Mouse (Mus musculus): Measurements from ENCODE around the gene Galnt11. TPM values are rescaled to one million over a fixed set of nuclear protein-coding genes. Genes with fewer than 3 reads are reported as not detected.

The Galnt11 gene
- total RNA-seq, 2 experiments from 2014 or later, result 1.4 to 8.8 TPM

GRCm38 (mm10) chr5:25252423-25252822 lies 30.7 kb downstream of the Galnt11 start:
- no peak for ATAC-seq (replicated peaks; ENCODE audit: low FRiP score, poor library complexity, severe bottlenecking)

- no peak for ATAC-seq (replicated peaks; ENCODE audit: low FRiP score, poor library complexity, severe bottlenecking)
Observed at GRCm38 (mm10) chr5:25252825-25253544, 31.3 kb downstream of the Galnt11 start.

DNA sequence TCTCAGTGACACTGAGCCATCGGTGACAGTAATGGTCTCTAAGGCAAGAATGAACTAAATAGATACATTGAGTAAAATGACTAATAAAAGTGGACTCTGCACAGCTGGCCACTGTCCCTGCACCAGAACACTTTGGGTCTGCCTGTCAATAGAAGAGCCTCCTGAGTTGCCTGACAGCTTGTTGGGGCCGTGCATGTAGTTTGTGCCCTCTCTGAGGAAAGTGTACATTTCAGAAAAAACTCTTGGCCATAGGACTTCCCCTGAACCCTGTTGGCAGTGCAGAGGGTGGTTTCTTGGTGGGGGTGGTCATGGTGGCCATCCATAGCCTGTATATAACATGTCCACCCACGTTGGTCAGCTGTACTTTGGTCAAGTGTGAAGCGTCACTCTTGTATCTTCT lies 32.8 kb downstream of the Galnt11 start:
- no peak for ATAC-seq (replicated peaks; ENCODE audit: low FRiP score, poor library complexity, severe bottlenecking)

- no peak for ATAC-seq (replicated peaks; ENCODE audit: low FRiP score, poor library complexity, severe bottlenecking)
Observed at GRCm38 (mm10) chr5:25256686-25257085, 35.0 kb downstream of the Galnt11 start.

- ATAC-seq (replicated peaks; ENCODE audit: low FRiP score, poor library complexity, severe bottlenecking), result no peak
Observed at GRCm38 (mm10) chr5:25261452-25261851, 39.7 kb downstream of the Galnt11 start.

DNA sequence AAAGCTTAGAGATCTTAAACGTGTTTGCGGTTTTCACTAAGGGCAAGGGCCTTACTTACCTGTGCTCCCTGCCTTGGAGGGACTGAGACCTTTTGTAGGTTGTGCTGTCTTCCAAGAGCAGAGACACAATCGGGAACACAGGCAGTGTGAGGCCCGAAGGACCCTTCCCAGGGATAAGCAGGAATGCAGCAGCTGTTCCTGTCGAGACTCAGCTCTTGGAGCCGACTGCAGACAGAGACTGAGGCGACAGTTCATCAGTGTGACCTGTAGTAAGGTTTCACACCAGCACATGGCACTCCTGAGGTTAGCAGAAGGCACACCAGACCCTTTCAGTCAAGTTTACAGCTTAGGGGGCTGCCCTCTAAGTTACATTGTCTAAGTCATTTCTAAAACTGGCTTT lies 40.6 kb downstream of the Galnt11 start:
- no peak for ATAC-seq (replicated peaks; ENCODE audit: low FRiP score, poor library complexity, severe bottlenecking)

GRCm38 (mm10) chr5:25268258-25268888 lies 46.7 kb downstream of the Galnt11 start:
- no peak for ATAC-seq (replicated peaks; ENCODE audit: low FRiP score, poor library complexity, severe bottlenecking)

DNA sequence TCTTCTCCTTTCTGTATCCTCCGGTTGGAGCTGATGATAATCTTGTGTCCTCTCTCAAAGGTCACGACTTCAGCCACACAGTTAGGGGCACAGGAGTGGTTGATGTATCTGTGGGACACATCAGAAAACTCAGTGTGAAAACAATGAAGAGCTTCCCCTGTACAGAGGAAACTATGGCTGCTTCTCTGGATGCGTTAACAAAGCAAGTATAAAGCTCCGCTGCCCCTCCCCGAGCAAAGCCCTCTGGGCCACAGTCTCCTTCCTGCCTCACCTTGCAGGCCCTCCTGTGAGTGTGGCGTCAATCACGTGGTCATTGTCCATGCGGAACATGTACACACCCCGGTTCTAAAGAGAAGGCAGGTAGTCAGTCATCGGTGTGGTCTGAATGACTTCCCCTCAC lies 53.9 kb downstream of the Galnt11 start:
- no peak for ATAC-seq (replicated peaks; ENCODE audit: low FRiP score, poor library complexity, severe bottlenecking)

DNA sequence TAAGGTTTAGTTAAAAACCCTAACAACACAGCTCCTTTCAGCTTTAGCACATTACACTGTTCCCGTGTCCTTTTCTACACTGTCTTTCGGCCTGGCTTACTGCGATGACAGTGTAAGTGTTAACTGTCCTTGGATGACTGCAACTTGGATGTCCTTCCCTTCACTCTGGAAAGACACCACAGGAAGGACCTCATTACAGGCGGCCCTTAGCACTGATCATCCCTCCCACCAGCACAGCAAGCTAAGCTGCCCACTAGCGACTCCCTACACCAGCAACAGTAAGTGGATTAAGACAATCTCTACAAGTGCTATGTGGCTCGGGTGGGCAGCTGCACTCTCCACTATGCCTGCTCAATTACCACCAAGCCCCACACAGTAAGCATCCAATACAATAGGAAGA lies 54.7 kb downstream of the Galnt11 start:
- no peak for ATAC-seq (replicated peaks; ENCODE audit: low FRiP score, poor library complexity, severe bottlenecking)

DNA sequence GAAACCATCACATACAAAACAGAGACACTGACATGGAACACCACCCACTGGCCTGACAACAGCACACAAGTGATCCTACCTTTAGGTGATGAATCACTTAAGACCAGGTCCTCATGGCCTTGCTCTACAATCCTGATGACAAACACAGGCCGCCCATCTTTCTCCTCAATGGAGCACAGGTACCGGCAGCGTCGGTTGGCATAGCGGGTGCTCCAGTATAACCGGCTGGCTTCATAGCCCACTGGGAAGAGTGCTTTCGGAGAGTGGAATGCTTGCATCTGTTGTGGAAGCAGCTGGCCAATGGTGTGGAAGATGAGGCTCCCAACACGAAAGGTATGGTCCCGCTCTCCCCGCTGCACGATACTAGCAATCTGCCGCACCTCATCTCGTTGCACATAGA lies 62.3 kb downstream of the Galnt11 start:
- ATAC-seq (replicated peaks; ENCODE audit: low FRiP score, poor library complexity, severe bottlenecking), result no peak

- no peak for ATAC-seq (replicated peaks; ENCODE audit: low FRiP score, poor library complexity, severe bottlenecking)
Observed at GRCm38 (mm10) chr5:25296830-25297229, 75.1 kb downstream of the Galnt11 start.

- ATAC-seq (replicated peaks; ENCODE audit: low FRiP score, poor library complexity, severe bottlenecking), result no peak
Observed at GRCm38 (mm10) chr5:25310226-25310625, 88.5 kb downstream of the Galnt11 start.

GRCm38 (mm10) chr5:25313881-25314280 lies 92.2 kb downstream of the Galnt11 start:
- ATAC-seq (replicated peaks; ENCODE audit: low FRiP score, poor library complexity, severe bottlenecking), result no peak

Other genes starting within 250 kb of the Galnt11 start
- 2.5 and 7.5 TPM in 2 replicates for gene Prkag2, start 121.3 kb upstream of the Galnt11 start, total RNA-seq (2015; ENCODE audit: low replicate concordance)
- 1.7 and 5.9 TPM in 2 replicates for gene Prkag2, start 121.3 kb upstream of the Galnt11 start, total RNA-seq (2017; ENCODE audit: low replicate concordance)
- not detected in 2 replicates for gene Galntl5, start 40.4 kb upstream of the Galnt11 start, total RNA-seq (2015; ENCODE audit: low replicate concordance)
- not detected in 2 replicates for gene Galntl5, start 40.4 kb upstream of the Galnt11 start, total RNA-seq (2017; ENCODE audit: low replicate concordance)
- gene E130116L18Rik, start 1.2 kb downstream of the Galnt11 start, total RNA-seq (2015; ENCODE audit: low replicate concordance), result not detected in 2 replicates
- gene E130116L18Rik, start 1.2 kb downstream of the Galnt11 start, total RNA-seq (2017; ENCODE audit: low replicate concordance), result not detected in 2 replicates